Mouse (Mus musculus): ENCODE measurements around the gene Usp32.
A peak's percentile ranks its signal among the peaks of the same experiment; 100 is the strongest.
"Not testable (repeated sequence)": the region's sequence is repeated elsewhere in the genome, so short reads cannot be mapped to it uniquely, and the experiment has no call there.

Gene Usp32

GRCm38 (mm10) chr11:85139581-85140540 is at the start of gene Usp32:
Usp32 (minus strand) TSS chr11:85140161.
- DNase-seq (ENCODE audit: low spot score), result peak; percentile 97

- no peak for DNase-seq (ENCODE audit: low spot score)
Observed at GRCm38 (mm10) chr11:85189110-85189509, 49.1 kb upstream of the Usp32 start.

- no peak for DNase-seq (ENCODE audit: low spot score)
Observed at GRCm38 (mm10) chr11:85184839-85185238, 44.9 kb upstream of the Usp32 start.

GRCm38 (mm10) chr11:85184082-85184481 is 44.1 kb upstream of the Usp32 start:
- peak; percentile 50 for DNase-seq (ENCODE audit: low spot score)

GRCm38 (mm10) chr11:85183284-85183779 is 43.4 kb upstream of the Usp32 start:
- DNase-seq (ENCODE audit: low spot score), result peak; percentile 12

- DNase-seq (ENCODE audit: low spot score), result peak; percentile 69
Observed at GRCm38 (mm10) chr11:85182617-85183283, 42.8 kb upstream of the Usp32 start.

GRCm38 (mm10) chr11:85178413-85178812 is 38.5 kb upstream of the Usp32 start:
- no peak for DNase-seq (ENCODE audit: low spot score)

GRCm38 (mm10) chr11:85177761-85178160 is 37.8 kb upstream of the Usp32 start:
- DNase-seq (ENCODE audit: low spot score), result no peak

GRCm38 (mm10) chr11:85175941-85176340 is 36.0 kb upstream of the Usp32 start:
- DNase-seq (ENCODE audit: low spot score), result no peak

- no peak for DNase-seq (ENCODE audit: low spot score)
Observed at GRCm38 (mm10) chr11:85170833-85171232, 30.9 kb upstream of the Usp32 start.

- peak; percentile 94 for DNase-seq (ENCODE audit: low spot score)
Observed at GRCm38 (mm10) chr11:85170058-85170740, 30.2 kb upstream of the Usp32 start, which contains the start of gene 1700125H20Rik. 1700125H20Rik (plus strand) TSS chr11:85170404.

GRCm38 (mm10) chr11:85167503-85167902 is 27.5 kb upstream of the Usp32 start:
- no peak for DNase-seq (ENCODE audit: low spot score)

GRCm38 (mm10) chr11:85164371-85164770 is 24.4 kb upstream of the Usp32 start:
- no peak for DNase-seq (ENCODE audit: low spot score)

GRCm38 (mm10) chr11:85163014-85163413 is 23.1 kb upstream of the Usp32 start:
- not testable (repeated sequence) for DNase-seq (ENCODE audit: low spot score)

- DNase-seq (ENCODE audit: low spot score), result no peak
Observed at GRCm38 (mm10) chr11:85157301-85157700, 17.3 kb upstream of the Usp32 start.

- DNase-seq (ENCODE audit: low spot score), result no peak
Observed at GRCm38 (mm10) chr11:85152256-85152930, 12.4 kb upstream of the Usp32 start.

GRCm38 (mm10) chr11:85138776-85139474 is 1.0 kb downstream of the Usp32 start:
- DNase-seq (ENCODE audit: low spot score), result peak; percentile 5

GRCm38 (mm10) chr11:85131542-85131941 is 8.4 kb downstream of the Usp32 start:
- no peak for DNase-seq (ENCODE audit: low spot score)

- no peak for DNase-seq (ENCODE audit: low spot score)
Observed at GRCm38 (mm10) chr11:85128883-85129282, 11.1 kb downstream of the Usp32 start.

- no peak for DNase-seq (ENCODE audit: low spot score)
Observed at GRCm38 (mm10) chr11:85126257-85127102, 13.5 kb downstream of the Usp32 start.
